Mouse (Mus musculus) ZHBTc4 (cell line): ENCODE results near the gene Soat1.

Experiments
- DNase-seq: peaks from one replicate; pipeline ENCODE4 v3.0.0-alpha.2; 2011; ENCODE audit warnings: low read depth, low spot score

Gene Soat1

GRCm38 (mm10) chr1:156464963-156465362 is 9.2 kb downstream of the Soat1 start:
- no peak for DNase-seq

- peak; percentile 23 for DNase-seq
Observed at GRCm38 (mm10) chr1:156463981-156464853, 9.9 kb downstream of the Soat1 start.

GRCm38 (mm10) chr1:156462273-156462991 is 11.7 kb downstream of the Soat1 start:
- no peak for DNase-seq

GRCm38 (mm10) chr1:156461036-156461435 is 13.1 kb downstream of the Soat1 start:
- DNase-seq: no peak

- no peak for DNase-seq
Observed at GRCm38 (mm10) chr1:156460216-156460615, 13.9 kb downstream of the Soat1 start.

- DNase-seq: no peak
Observed at GRCm38 (mm10) chr1:156459690-156460089, 14.4 kb downstream of the Soat1 start.

- no peak for DNase-seq
Observed at GRCm38 (mm10) chr1:156458391-156459060, 15.6 kb downstream of the Soat1 start.

- no peak for DNase-seq
Observed at GRCm38 (mm10) chr1:156455005-156455758, 18.9 kb downstream of the Soat1 start.

GRCm38 (mm10) chr1:156454384-156454783 is 19.7 kb downstream of the Soat1 start:
- no peak for DNase-seq

GRCm38 (mm10) chr1:156453876-156454275 is 20.3 kb downstream of the Soat1 start:
- no peak for DNase-seq

GRCm38 (mm10) chr1:156450478-156450877 is 23.7 kb downstream of the Soat1 start:
- DNase-seq: peak; percentile 30

GRCm38 (mm10) chr1:156449691-156450090 is 24.4 kb downstream of the Soat1 start:
- no peak for DNase-seq

GRCm38 (mm10) chr1:156449089-156449488 is 25.0 kb downstream of the Soat1 start:
- no peak for DNase-seq

- DNase-seq: no peak
Observed at GRCm38 (mm10) chr1:156445049-156445448, 29.1 kb downstream of the Soat1 start.

GRCm38 (mm10) chr1:156442776-156443175 is 31.4 kb downstream of the Soat1 start:
- DNase-seq: no peak

GRCm38 (mm10) chr1:156442266-156442665 is 31.9 kb downstream of the Soat1 start:
- DNase-seq: no peak

- no peak for DNase-seq
Observed at GRCm38 (mm10) chr1:156437726-156438125, 36.4 kb downstream of the Soat1 start.

- no peak for DNase-seq
Observed at GRCm38 (mm10) chr1:156437016-156437708, 37.0 kb downstream of the Soat1 start.

- no peak for DNase-seq
Observed at GRCm38 (mm10) chr1:156433497-156433896, 40.6 kb downstream of the Soat1 start.

- DNase-seq: peak; percentile 19
Observed at GRCm38 (mm10) chr1:156432498-156432897, 41.6 kb downstream of the Soat1 start.

GRCm38 (mm10) chr1:156428434-156428833 is 45.7 kb downstream of the Soat1 start:
- DNase-seq: no peak
